Mouse (Mus musculus): ENCODE data around the gene Nkx2-1.
A peak's percentile ranks its signal among the peaks of the same experiment; 100 is the strongest.

DNA sequence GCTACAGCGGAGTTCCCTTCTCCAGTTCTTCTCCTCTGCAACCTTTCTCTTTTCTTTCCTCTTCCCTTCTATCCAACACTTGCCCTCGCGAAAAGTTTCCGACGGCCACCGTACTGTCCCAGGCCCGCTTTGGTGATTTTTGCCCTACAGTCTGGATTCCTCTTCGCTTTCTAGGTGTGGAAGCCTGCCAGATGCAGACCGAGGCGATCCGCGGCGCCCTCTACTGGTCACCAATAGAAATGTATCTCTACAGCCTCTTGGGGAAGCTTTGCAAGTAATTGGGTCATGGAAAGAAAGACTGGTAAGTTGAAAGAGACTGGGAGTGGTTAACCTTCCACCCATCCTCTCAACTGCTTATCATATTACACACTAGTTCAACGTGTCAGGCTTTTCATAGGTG, 4.4 kb upstream of the Nkx2-1 start:
- TF ChIP-seq CTCF (IDR thresholded peaks at IDR 0.05; ENCODE audit: low read depth, low read length) (peak; percentile 84), POLR2A (IDR thresholded peaks at IDR 0.05; ENCODE audit: insufficient read depth, low read length) (no peak), EP300 (IDR thresholded peaks at IDR 0.05; ENCODE audit: insufficient read depth, low read depth, low read length) (no peak)

Data from ES-Bruce4 (cell line).